Mouse (Mus musculus) retina, embryonic 14.5 days (tissue): Measurements from ENCODE around the gene 5730522E02Rik.

Experiments
- DNase-seq: peaks from one replicate; pipeline ENCODE4 v3.0.0-alpha.2; 2015; ENCODE audit warnings: low spot score

5730522E02Rik gene

DNA sequence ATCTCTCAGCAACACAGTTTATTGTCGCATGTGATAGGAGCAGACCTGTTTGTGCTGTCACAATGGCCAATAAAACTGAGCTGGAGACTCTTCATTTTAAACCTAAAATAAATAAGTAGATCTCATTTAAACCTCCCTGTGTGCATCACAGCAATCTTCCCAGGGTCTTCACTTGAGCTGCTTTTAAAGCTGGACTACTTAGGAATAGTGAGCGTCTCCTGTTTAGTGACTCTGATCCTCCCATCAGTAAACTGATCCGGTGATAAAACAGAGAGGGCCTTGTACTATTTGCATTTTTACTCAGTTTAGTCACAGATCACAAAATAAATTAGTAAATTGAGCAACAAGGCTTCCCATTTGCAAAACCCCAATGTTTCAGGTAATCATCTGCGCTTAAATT lies 206.5 kb downstream of the 5730522E02Rik start:
- DNase-seq = no peak

DNA sequence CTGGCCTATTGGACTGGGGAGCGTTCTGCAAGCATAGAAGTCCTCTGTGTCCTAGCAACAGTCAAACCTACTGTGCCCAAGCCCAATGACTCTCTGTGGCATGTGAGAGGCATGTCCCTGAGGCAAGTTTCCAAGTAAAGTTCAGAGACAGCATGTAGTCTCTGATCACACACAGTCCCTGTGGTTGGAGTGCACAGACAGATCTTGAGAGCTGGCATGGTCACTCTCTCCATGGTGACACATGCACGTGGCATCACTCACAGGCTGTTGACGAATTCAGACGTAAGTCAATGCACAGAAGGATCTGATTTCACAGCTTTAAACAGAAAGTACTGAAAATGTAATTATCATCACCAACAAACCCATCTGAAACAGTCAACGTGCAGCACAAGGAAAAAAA lies 210.8 kb downstream of the 5730522E02Rik start:
- DNase-seq = no peak

GRCm38 (mm10) chr11:25997469-25997868 lies 213.1 kb downstream of the 5730522E02Rik start:
- no peak for DNase-seq

DNA sequence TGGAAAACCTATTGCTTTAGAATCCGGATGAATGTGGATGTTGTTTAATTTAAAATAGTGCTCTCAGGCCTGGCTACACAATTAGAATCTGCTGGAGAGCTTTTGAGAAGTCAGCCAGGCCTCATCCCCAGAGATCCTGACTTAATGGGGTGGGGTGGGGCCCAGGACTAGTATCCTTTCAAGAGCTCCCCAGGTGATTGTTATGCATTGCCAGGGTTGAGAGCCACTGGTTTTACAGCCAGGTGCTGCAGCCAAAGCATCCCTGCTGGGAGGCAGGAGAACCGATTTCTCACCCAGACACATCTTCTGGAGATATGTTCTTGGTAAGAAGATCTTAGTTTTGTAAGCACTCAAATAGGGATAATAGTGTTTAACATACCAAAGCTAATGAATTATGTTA lies 216.4 kb downstream of the 5730522E02Rik start:
- DNase-seq = no peak

DNA sequence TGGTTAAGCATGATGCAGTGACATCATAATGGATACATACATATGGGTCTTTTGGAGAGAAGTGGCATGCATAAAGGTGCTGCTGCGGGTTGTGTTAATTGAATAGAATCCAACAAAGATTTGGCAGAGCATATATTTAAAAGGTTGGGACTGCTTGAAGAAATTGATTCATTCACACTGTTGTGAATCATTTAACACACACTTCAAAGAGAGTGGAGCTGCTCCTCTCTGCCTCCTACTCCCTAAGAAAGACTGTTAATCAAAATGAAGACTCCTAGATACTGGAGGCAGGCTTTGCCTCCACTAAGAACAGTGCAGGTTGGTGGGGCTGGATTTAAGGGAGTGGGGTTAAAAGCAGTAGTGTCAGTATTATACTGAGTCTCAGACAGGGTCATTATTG lies 218.3 kb downstream of the 5730522E02Rik start:
- DNase-seq = no peak

- no peak for DNase-seq
These were observed 231.8 kb downstream of the 5730522E02Rik start for GRCm38 (mm10) chr11:25978736-25979276.

DNA sequence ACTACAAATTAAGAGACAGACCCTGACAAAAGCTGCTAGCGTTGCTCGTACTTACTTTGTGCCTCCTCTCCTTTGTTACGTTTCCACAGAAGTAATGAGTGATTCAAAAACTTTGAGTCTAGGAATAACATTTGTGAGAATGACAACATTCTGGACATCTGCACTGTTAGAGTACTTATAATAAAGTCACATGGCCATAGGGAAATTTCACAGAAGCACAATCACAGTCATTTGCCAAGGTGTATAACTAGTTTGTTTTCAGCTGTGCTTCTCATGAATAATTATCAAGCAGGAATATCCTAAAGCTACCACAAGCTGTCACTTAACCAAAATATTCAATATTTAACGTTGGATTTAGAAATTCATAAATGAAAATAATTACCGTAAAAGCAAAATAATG lies 269.1 kb downstream of the 5730522E02Rik start:
- DNase-seq = no peak

DNA sequence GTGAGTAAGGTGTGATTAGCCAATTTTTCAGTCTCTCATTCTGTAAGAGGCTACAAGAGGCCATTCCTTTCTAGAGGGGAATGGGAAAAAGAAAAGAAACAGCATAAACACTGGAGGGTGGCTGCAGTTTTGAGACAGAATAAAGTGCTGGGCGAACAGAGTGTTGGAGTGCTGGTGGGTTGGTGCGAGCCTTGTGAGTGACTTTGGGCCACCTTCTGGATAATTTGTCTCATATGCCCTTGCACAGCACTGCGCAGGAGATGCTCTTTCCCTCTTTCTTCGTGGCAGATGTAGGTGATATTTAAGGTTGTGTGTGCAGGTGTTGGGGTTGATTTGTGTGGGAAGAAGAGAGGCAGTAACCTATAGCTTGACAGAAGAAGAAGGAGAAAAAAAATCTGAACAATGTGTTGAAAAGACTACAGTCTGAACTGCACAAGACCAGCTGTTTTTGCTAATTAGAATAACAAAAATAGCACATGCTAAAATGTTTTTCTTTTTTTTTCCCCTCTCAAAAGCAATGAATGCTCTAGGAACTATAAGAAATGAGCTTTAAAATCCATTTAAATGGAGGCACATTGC lies 269.8 kb downstream of the 5730522E02Rik start:
- no peak for DNase-seq

DNA sequence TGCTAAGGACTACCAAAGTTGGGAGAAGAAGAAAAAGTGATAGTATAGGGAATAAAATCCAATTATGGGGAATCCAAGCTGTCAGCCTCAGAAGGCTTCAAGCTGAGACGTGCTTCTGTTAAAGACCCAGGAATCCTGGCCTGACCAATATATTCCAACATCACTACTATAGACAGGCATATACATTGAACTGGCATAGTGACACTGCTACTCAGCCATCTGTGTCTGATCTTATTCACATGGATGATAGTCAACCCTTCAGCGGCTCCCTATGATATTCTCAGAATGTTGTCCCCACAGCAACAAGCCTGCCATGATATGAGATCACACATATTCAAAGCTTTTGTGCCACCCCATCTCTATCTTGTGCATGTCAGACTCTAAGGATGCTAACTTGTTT lies 284.3 kb downstream of the 5730522E02Rik start:
- no peak for DNase-seq

- no peak for DNase-seq
These were observed 308.2 kb downstream of the 5730522E02Rik start for GRCm38 (mm10) chr11:25902321-25902720.

DNA sequence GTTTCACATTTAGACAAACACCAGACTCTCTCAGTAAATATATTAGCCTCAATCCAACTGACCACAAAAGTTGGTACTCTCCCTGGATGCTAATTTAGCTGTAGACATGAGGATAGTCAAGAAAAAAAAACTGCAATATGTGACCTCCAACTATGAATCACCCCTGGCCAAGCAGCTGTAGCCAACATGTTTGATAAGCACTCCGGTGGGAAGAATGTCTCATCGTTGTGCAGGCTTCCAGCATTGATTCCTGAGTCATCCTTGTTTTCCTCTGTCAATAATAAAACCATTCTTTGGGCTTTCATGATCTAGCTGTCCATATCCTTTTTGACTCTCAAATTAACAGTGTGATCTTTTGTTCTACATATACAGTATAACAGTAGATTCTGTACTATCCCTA lies 308.9 kb downstream of the 5730522E02Rik start:
- DNase-seq = no peak

GRCm38 (mm10) chr11:25893906-25894305 lies 316.7 kb downstream of the 5730522E02Rik start:
- DNase-seq = no peak

DNA sequence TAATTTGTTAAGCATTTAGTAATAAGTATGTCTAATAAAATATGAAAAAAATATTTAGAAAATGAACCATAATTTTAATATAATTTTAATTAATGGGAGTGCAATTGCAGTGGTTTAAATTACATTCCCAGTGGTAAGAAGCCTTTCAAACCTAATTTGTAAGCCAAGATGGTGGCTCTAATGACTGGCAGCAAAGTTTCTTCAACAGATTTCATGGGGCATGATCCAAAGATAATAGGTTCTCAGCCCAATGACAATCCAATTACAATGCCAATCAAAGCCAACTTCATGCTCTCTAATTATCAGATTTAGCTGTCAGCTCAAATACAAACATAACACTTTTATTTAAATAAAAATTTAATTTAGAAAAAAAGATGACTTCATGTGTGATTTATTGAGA lies 337.6 kb downstream of the 5730522E02Rik start:
- DNase-seq = peak; percentile 47

GRCm38 (mm10) chr11:25872317-25872716 lies 338.2 kb downstream of the 5730522E02Rik start:
- no peak for DNase-seq

- peak; percentile 9 for DNase-seq
These were observed 344.3 kb downstream of the 5730522E02Rik start for GRCm38 (mm10) chr11:25866292-25866691.

DNA sequence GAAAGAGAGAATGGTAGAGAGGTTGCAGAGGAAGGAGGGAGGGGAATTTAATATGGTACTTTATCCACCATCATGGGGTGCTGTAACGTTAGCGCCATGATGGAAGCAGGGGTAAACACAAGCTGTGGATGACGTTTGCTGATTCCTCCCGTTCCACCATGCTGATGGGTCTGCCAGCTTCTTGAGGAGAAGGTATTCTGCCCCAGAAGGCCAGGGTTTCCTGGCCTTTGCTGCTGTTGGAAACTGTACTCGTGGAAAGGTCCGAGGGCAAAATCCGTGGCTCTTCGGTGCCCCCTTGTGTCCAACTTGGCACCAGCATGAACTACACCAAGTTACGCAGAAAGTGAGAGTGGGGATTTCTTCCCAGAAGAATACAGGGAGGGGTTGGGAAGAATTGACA lies 347.9 kb downstream of the 5730522E02Rik start:
- DNase-seq = peak; percentile 88

DNA sequence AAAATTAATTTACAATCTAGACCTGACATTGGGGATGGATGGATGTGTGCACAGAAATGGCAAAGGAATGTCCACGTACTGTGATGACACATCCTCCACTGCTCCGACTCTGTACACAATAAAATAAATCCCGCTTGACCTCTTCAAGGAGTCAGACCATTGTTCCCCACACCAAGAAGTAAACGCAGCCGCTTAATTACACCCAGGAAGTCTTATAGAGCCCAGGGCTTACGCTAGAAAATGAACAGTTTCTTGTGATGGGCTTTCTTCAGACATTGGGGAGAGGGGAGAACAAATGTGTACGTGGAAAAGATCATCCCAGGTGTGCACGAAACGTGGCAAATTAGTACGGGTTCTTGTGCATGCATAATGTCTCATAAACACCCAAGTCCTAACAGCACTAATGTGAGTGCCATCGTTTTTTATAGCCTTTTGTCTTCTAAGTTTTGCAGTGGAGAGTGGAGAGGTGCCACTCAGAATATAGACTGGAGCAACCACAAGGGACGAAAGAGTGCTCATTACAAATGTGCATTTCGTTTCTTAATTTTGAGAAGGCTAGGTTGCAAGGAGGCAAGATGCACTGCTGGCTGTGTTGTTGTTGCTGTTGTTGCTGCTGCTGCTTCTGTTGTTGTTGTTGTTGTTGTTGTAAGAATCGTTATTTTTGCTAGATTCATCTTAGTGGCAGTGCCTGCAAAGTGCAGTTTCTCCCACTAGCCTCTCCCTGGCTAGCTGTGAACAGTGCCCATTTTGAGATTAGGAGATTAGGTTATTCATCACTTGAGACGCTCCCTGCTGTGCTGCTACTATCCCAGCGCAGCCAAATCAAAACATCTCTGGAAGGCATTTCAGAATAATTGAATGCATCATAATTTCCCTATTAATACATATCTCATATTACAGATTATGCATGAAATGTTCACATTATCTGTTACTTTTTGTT lies 353.7 kb downstream of the 5730522E02Rik start:
- DNase-seq = peak; percentile 43

DNA sequence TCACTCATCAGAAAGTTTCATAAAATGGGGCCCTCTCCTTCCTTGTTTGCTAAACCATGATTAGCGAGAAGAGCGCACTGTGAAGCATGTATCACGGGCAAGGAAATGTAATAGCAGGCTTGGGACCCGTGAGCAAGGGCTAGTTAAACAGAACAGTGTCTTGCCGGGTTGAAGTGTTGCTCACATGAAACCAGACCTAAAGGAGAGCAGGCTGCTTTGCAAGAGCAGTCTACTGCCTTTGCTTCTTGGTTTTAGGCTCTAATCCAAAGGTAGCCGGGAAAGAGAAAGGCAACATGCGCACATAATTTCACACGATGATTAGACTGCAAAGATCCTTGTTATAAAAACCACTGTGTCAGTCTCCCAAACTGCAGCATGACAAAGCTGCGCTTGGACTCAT lies 354.8 kb downstream of the 5730522E02Rik start:
- peak; percentile 50 for DNase-seq

GRCm38 (mm10) chr11:25854216-25854615 lies 356.3 kb downstream of the 5730522E02Rik start:
- DNase-seq = peak; percentile 14

GRCm38 (mm10) chr11:25853032-25853431 lies 357.5 kb downstream of the 5730522E02Rik start:
- peak; percentile 15 for DNase-seq

DNA sequence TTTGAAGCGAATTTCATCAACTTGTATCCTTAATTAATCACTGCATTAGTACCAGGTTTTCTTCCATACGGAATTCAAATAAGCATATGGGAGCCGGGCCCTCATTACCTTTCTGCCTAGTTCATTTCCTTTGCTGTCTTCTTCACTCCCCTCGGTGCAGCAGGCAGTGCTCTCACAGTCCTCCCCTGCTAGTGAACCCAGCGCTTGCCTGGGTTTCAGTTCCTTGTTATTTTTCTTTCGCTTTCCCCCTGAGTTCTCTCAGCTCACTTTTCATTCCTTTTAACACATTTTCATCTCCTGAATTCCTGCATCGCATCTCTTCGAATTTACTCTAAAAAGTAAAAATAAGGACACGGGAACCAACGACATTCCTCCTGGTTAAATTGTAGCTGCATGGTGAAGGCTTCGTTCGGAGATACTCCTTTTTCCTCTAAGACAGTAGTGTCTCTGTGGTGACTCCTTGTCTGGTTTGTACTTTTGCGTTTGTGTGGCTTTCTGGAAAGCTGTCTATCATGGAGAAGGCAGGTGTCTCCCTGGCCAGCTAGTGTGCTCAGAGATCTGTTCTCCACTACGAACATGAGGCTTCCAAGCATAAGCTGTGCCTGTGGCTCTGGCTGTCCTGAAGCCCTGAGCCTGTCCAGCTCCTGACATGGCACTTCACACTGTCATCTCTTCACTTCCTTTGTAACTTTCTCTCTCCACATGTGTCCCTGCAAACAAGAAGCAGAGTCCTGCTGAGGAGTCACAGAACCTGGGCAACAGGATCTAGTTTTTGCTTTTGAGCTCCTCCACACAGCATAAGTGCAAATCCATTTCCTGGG lies 361.5 kb downstream of the 5730522E02Rik start:
- no peak for DNase-seq

DNA sequence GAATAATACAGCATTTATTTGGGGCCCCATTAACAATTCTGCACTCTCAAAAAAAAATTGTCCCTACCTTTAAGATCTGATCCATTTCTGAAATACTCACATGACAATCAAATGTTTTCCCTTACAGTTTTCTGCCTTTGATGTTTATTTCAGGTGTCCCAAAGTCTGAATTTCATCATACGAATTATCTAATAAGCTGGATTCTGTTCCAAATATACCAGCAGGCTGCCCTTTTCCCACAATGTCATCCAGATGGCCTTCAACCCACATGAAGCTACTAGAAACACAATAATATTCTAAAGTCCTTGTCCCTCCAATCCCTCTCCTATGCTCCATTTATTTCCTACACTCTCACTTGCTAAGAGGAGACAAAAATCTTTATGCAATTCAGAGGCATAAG lies 372.1 kb downstream of the 5730522E02Rik start:
- DNase-seq = no peak
